Mouse (Mus musculus) liver, embryonic 14.5 days (tissue): ENCODE measurements around the gene Slc39a3.

Source experiments
- CTCF ChIP-seq: IDR thresholded peaks from 2 replicates; pipeline ENCODE4 v1.5.1; 2016; ENCODE audit warnings: antibody characterized with exemption, low read depth, control low read depth
- EP300 ChIP-seq: IDR thresholded peaks from 2 replicates; pipeline ENCODE4 v1.6.1; 2016; ENCODE audit warnings: antibody characterized with exemption, low read depth

DNA sequence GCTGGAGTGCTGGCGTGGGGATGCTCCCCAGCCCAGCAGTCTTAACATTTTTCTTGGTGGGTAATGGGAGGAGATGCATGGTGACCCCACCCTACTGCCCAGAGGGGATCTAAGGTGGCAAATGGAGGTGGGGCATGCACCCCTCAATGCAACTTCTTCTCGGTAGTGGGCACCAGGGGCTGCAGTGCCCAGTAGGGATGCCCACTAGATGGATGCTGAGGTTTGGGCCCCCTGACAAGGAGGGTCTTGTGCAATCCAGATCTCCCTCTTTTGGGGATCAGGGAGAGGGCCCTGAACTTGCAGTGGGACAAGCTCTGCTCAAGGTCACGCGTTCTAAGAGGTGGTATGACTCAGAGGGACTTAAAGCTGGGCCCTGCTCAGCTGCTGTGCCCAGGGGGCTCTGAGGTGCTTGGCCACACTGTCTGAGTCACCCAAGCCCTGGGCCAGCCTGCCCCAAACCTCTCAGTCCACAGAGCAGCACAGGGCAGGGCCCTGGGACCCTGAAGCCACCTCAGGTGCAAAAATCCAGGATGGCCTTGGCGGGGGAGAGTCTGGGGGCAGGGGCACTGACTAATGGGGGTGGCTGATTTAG is 12.8 kb downstream of the Slc39a3 start:
- TF ChIP-seq CTCF: no peak
- TF ChIP-seq EP300: no peak
